Comparison of ENCODE assay signal across 9 mouse cellular contexts in the genomic region with DNA sequence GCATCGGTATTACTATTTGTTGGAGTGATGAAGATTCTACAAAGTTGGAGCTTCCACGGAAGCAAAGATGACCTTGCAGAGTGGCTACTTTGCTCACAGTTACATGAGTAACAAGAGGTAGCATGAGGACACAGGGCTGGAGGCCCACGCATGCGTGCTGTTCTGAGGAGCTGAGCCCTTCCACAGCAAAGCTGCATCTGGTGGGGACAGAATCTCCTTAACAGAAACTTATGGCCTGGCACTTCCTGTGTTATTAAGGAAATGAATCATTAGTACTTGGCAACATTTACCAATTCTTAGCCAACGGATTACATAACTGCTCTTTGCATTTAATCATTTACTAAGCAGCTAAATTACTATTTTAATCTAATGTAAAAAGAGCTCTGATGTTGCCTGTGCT.
DNase-seq lines count a peak whose midpoint lies in the region; ATAC-seq lines count a peak whose summit lies in the region.
"Had no signal": no experiment of that assay in that cellular context is flagged by ENCODE, and none has a peak within 500 bp of the region (broad histone marks: within the 10 kb centered on the region; RNA-seq: fewer than 3 reads in every experiment).

No protein-coding gene starts in this region.

- WGBS in forebrain, embryonic 14.5 days = 86% methylated on average over 5 of the region's 5 CpGs

- no peak overlapping the region for H3K9ac ChIP-seq in forebrain, embryonic 14.5 days (ENCODE audit: low read length)
- H3K9ac ChIP-seq: limb, embryonic 12.5 days had no signal

- H3K4me1 ChIP-seq in forebrain, embryonic 14.5 days (ENCODE audit: control insufficient read depth, insufficient read depth, low read length) = no peaks in the 10 kb centered on the region
- H3K4me1 ChIP-seq: limb, embryonic 12.5 days had no signal

- no peak overlapping the region for H3K27ac ChIP-seq in forebrain, embryonic 14.5 days (ENCODE audit: low read depth, low read length)
- H3K27ac ChIP-seq: limb, embryonic 12.5 days had no signal

- H3K9me3 ChIP-seq in forebrain, embryonic 14.5 days (replicated peaks; ENCODE audit: control insufficient read depth, low read length) = no peaks in the 10 kb centered on the region
- H3K9me3 ChIP-seq: limb, embryonic 12.5 days had no signal

- H3K36me3 ChIP-seq in forebrain, embryonic 14.5 days (ENCODE audit: control insufficient read depth, insufficient read depth, low read length) = no peaks in the 10 kb centered on the region
- H3K36me3 ChIP-seq: limb, embryonic 12.5 days had no signal

- no peak for ATAC-seq in forebrain, embryonic 14.5 days

- H3K4me3 ChIP-seq in forebrain, embryonic 14.5 days (ENCODE audit: low read depth, low read length) = no peak overlapping the region
- H3K4me3 ChIP-seq: limb, embryonic 12.5 days had no signal

- no peaks in the 10 kb centered on the region for H3K27me3 ChIP-seq in forebrain, embryonic 14.5 days (replicated peaks; ENCODE audit: control insufficient read depth, insufficient read depth, low read length)
- H3K27me3 ChIP-seq: limb, embryonic 12.5 days had no signal

- H3K4me2 ChIP-seq in forebrain, embryonic 14.5 days (ENCODE audit: low read length) = no peak overlapping the region
- H3K4me2 ChIP-seq: limb, embryonic 12.5 days had no signal

- DNase-seq in ovary, postnatal 36 days (ENCODE audit: low spot score) = peak; percentile 5
- DNase-seq in ovary, adult 18-20 months (ENCODE audit: low spot score) = no peak
- DNase-seq in kidney, adult 9 months = peak; percentile 80
- DNase-seq in lung, adult 18-20 months = peak; percentile 7 to 23
- DNase-seq in testis, postnatal 14 days (ENCODE audit: low spot score) = peak; percentile 55
- DNase-seq in forebrain, embryonic 14.5 days (ENCODE audit: low spot score) = no peak
- DNase-seq in embryo, embryonic 11 days = no peak
- DNase-seq in spleen, postnatal 4 days (ENCODE audit: low spot score in 2 of 2) = no peak

Comparison
In these comparisons a context has a peak if more than half of its experiments do, and no peak if none do; other contexts are left out.
1. DNase-seq: peak in ovary, postnatal 36 days (single experiment), kidney, adult 9 months (single experiment), lung, adult 18-20 months (2 of 2) and testis, postnatal 14 days (single experiment); none in ovary, adult 18-20 months (single experiment), forebrain, embryonic 14.5 days (single experiment), embryo, embryonic 11 days (single experiment) and spleen, postnatal 4 days (0 of 2).